Mouse (Mus musculus): ENCODE measurements at regions not wholly inside any gene's neighbourhood (a gene's known extent, or its start where the extent isn't known, plus 50 kb on each side); places are given as distances from the start of the nearest gene placed in this dataset.

- TF ChIP-seq CTCF (IDR thresholded peaks at IDR 0.05; ENCODE audit: low read depth) (no peak), EP300 (IDR thresholded peaks at IDR 0.05; ENCODE audit: low read depth) (no peak)
These were observed 114.8 kb upstream of the Plpp4 start for GRCm38 (mm10) chr7:129141942-129142598.

Measured in liver, postnatal 0 days (tissue).